Mouse (Mus musculus) hindbrain, embryonic 16.5 days (tissue): ENCODE measurements around the gene Ftsj3. TPM values are rescaled to one million over a fixed set of nuclear protein-coding genes. Genes with fewer than 3 reads are reported as not detected.

ENCODE experiments used
- ATAC-seq: fragments of 200-750 bp; cut with Nextera tagmentation; 2 replicates; pipeline ENCODE4 v1.8.0; 2017; ENCODE audit warnings: moderate TSS enrichment, moderate library complexity
- H3K27ac ChIP-seq: fragments of 300-500 bp; sonication (generic); 2 replicates; pipeline ENCODE4 v1.5.1; 2014; ENCODE audit warnings: low read depth, mild to moderate bottlenecking, control low read depth, low read length, moderate library complexity
- H3K27me3 ChIP-seq: fragments of 300-500 bp; sonication (generic); replicated peaks from 2 replicates; pipeline ENCODE4 v1.6.1; 2014; ENCODE audit warnings: low read length; ENCODE audit not compliant: control insufficient read depth, insufficient read depth
- H3K36me3 ChIP-seq: fragments of 300-500 bp; sonication (generic); 2 replicates; pipeline ENCODE4 v1.6.1; 2014; ENCODE audit warnings: mild to moderate bottlenecking, low read length, moderate library complexity, mixed read lengths; ENCODE audit not compliant: control insufficient read depth, insufficient read depth
- H3K4me1 ChIP-seq: fragments of 300-500 bp; sonication (generic); 2 replicates; pipeline ENCODE4 v1.6.1; 2014; ENCODE audit warnings: low read depth, low read length; ENCODE audit not compliant: control insufficient read depth, insufficient read depth
- H3K4me2 ChIP-seq: fragments of 300-500 bp; sonication (generic); 2 replicates; pipeline ENCODE4 v1.6.1; 2014; ENCODE audit warnings: mild to moderate bottlenecking, low read length, control low read depth, moderate library complexity
- H3K4me3 ChIP-seq: fragments of 300-500 bp; sonication (generic); 2 replicates; pipeline ENCODE4 v1.5.1; 2014; ENCODE audit warnings: mild to moderate bottlenecking, low read length, control low read depth, moderate library complexity
- H3K9ac ChIP-seq: fragments of 300-500 bp; sonication (generic); 2 replicates; pipeline ENCODE4 v1.6.1; 2014; ENCODE audit warnings: low read depth, mild to moderate bottlenecking, control low read depth, low read length, moderate library complexity
- H3K9me3 ChIP-seq: fragments of 300-500 bp; sonication (generic); 2 replicates; pipeline ENCODE4 v1.6.1; 2014; ENCODE audit warnings: mild to moderate bottlenecking, low read length, moderate library complexity; ENCODE audit not compliant: control insufficient read depth
- WGBS: fragments of 180-500 bp; shearing (Covaris S2); extraction: QIAGEN DNeasy Blood & Tissue Kit; methylation state at CpG from one replicate; pipeline ENCODE4 v1.1.7; 2014; 5-methylcytosine and 5-hydroxymethylcytosine counted together
- polyA plus RNA-seq: library from polyadenylated mRNA; unstranded; fragments of >200 nt; fragmentation: Nextera tagmentation; extraction: Ambion mirVana; gene quantifications from 2 replicates; pipeline ENCODE4 v1.2.1, GENCODE M21; 2015

Ftsj3 gene
- polyA plus RNA-seq, 1 experiment from 2014 or later = 31.6 TPM

DNA sequence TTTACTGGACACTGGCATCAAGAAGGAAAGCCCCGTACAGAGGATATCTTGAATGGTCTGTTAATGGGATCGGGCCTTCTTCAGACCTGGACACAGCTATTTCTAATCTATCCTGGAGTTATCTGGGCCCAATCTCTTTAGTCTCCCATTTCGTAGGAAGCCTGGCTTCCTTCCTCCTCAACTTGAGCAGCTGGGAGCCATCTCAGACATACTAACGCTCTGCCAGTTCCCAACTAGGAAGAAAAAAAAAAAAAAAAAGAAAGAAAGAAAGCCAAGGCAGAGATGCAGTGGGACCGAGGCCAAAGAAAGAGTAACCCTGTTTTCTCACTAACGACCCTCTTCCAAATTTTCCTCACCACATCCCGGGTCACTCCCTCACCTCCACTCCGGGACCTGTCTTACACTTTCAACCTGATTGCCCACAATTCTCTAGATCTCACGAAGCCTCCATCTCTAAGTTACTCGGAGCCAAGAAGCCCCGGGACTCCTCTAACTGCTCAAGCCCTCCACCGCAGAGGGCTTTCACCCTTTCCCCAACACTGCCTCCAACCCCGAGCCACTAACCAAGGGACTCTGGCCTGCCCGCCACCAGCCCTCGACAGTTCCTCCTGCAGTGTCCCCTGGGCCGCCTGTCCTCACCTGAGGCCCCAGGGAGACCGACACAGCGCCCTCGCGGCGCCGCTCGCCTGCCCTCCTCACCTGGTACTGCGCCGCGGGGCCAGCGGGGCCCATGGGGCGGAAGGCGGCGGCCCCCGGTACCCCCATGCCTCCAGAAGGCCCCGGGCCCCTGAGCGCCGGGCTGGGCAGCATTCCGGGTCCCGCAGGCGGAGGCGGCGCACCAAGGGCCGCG is 16.1 kb upstream of the Ftsj3 start:
- 2% methylated on average over 37 of the region's 41 CpGs for WGBS
- peaks cover 28% of the 10 kb centered on the region for H3K4me1 ChIP-seq

GRCm38 (mm10) chr11:106271131-106271793 is 15.4 kb upstream of the Ftsj3 start:
- Histone ChIP-seq H3K27ac (peak overlapping the region; percentile 41; the same call in 1 of the 2 replicates), H3K27me3 (no peaks in the 10 kb centered on the region), H3K4me3 (peak overlapping the region; percentile 95), H3K9me3 (no peaks in the 10 kb centered on the region), H3K4me1 (peaks cover 25% of the 10 kb centered on the region), H3K4me2 (peak overlapping the region; percentile 85), H3K9ac (peak overlapping the region; percentile 95), H3K36me3 (peaks cover 5% of the 10 kb centered on the region)
- no peak for ATAC-seq
- 43% methylated on average over 5 of the region's 5 CpGs for WGBS

More for the DNA sequence above, 16.1 kb upstream of the Ftsj3 start:
- Histone ChIP-seq H3K4me2 (peak overlapping the region; percentile 85), H3K9me3 (no peaks in the 10 kb centered on the region), H3K4me3 (peak overlapping the region; percentile 95), H3K36me3 (no peaks in the 10 kb centered on the region; the same call in 1 of the 2 replicates), H3K27me3 (no peaks in the 10 kb centered on the region), H3K27ac (peak overlapping the region; percentile 88), H3K9ac (peak overlapping the region; percentile 95)
- peak; percentile 29 for ATAC-seq

DNA sequence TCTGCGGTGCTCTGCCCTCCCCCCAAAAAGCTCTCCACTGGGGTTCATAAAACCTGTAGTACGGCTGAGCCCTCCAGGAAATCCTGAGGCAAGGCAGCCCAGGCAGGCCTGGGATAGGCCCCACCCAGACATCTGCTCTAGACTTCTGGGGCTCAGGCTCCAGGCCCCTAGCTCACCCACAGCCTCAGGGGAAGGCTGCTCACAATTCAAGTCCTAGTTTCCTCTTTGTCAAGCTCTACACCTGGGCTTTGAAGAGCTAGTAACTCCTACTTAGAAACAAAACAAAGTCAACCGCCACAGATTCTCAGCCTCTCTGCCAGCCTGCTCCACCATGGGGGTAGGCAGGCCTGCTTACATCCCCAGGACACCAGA is 13.2 kb upstream of the Ftsj3 start:
- 33% methylated on average over 3 of the region's 3 CpGs for WGBS
- peak overlapping the region; percentile 76 for H3K27ac ChIP-seq
- H3K27me3 ChIP-seq = no peaks in the 10 kb centered on the region
- no peaks in the 10 kb centered on the region for H3K9me3 ChIP-seq
- peaks cover 27% of the 10 kb centered on the region for H3K36me3 ChIP-seq
- peak overlapping the region; percentile 41 for H3K9ac ChIP-seq
- ATAC-seq = no peak
- peak overlapping the region; percentile 31; the same call in 1 of the 2 replicates for H3K4me2 ChIP-seq
- H3K4me1 ChIP-seq = peaks cover 23% of the 10 kb centered on the region
- H3K4me3 ChIP-seq = no peak overlapping the region

DNA sequence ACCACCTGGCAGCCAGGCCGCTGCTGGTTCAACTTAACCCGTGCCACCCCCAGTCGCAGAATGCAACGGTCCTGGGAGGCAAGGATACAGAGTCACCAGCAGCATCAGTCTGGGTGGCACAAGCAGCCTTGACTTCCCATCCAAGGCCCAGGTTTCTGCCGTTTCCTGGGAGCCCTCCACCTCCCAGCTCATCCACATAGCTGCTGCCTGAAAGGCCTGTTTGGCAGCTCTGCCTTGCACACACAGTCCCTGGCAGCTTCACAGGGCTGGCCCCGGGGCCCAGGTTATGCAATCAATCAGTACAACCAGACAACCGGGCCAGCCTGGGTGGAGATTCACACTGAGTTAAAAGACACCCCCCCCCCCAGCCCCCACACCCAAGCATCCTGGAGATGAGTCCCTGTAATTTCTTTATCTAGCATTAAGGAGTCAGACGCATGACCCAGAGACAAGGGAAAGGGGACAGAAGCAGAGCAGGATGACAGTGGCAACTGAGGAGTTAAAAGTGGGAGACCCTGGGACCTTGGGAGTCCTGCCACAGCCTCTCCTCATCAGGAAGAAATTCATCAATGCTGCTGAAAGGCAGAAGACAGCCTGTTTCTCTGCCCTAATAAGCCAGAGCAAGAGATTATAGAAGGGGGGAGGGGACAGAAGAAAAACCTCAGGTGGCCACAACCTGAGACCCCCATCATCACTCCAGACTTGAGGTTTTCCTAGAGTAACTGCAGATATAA is 12.6 kb upstream of the Ftsj3 start:
- Histone ChIP-seq H3K9me3 (no peaks in the 10 kb centered on the region), H3K36me3 (peaks cover 32% of the 10 kb centered on the region), H3K4me2 (peak overlapping the region; percentile 31; the same call in 1 of the 2 replicates), H3K27ac (peak overlapping the region; percentile 76), H3K4me3 (no peak overlapping the region), H3K27me3 (no peaks in the 10 kb centered on the region), H3K9ac (peak overlapping the region; percentile 41), H3K4me1 (peaks cover 23% of the 10 kb centered on the region)
- 36% methylated on average over 8 of the region's 8 CpGs for WGBS
- ATAC-seq = no peak

- Histone ChIP-seq H3K36me3 (peaks cover 38% of the 10 kb centered on the region), H3K9me3 (no peaks in the 10 kb centered on the region), H3K4me1 (peaks cover 23% of the 10 kb centered on the region), H3K27me3 (no peaks in the 10 kb centered on the region), H3K4me2 (no peak overlapping the region; the same call in 1 of the 2 replicates), H3K27ac (peak overlapping the region; percentile 76), H3K9ac (no peak overlapping the region), H3K4me3 (no peak overlapping the region)
- 58% methylated on average over 5 of the region's 5 CpGs for WGBS
- no peak for ATAC-seq
Measured at GRCm38 (mm10) chr11:106267871-106268270, 12.0 kb upstream of the Ftsj3 start.

DNA sequence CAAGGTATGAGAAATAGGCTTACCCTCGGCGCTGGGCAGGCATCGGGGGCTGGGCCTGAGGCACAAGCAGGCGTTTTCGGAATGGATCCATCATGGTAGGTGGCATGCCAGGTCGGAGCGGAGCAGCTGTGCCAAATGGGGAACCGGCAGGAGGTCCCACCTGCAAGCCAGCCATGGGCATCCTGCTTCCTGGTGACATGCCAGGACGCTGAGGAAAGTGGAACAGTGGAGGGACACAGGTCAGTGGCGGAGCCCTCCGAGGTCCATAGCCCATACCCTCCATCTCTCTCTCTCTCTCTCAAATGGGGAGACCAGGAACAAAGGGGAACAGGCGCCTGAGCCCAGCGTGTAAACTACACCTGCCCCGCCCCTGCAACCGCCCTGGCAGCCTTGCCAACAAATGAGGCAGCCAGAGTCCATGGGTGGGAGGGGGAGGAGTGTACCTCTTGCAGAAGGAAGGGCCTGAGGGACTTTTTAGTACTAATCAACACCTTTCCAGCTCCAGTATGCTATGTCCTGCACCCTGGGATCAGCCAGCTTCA is 11.5 kb upstream of the Ftsj3 start:
- H3K27ac ChIP-seq = peak overlapping the region; percentile 35; the same call in 1 of the 2 replicates

GRCm38 (mm10) chr11:106266431-106266830 is 10.6 kb upstream of the Ftsj3 start:
- no peak for ATAC-seq
- 92% methylated on average over 10 of the region's 10 CpGs for whole genome bisulfite sequencing
- Histone ChIP-seq H3K9ac (no peak overlapping the region), H3K4me2 (no peak overlapping the region), H3K36me3 (peaks cover 47% of the 10 kb centered on the region), H3K27ac (no peak overlapping the region), H3K27me3 (no peaks in the 10 kb centered on the region), H3K4me1 (peaks cover 20% of the 10 kb centered on the region), H3K9me3 (no peaks in the 10 kb centered on the region), H3K4me3 (no peak overlapping the region)

More for the DNA sequence above, 11.5 kb upstream of the Ftsj3 start:
- peaks cover 23% of the 10 kb centered on the region for H3K4me1 ChIP-seq
- 0 out of 2 replicates have a peak overlapping the region, but pooled peaks have one; percentile 2 for H3K4me3 ChIP-seq
- peak overlapping the region; percentile 17 for H3K4me2 ChIP-seq
- H3K9ac ChIP-seq = no peak overlapping the region
- peaks cover 43% of the 10 kb centered on the region for H3K36me3 ChIP-seq
- no peaks in the 10 kb centered on the region for H3K9me3 ChIP-seq
- no peak for ATAC-seq
- no peaks in the 10 kb centered on the region for H3K27me3 ChIP-seq
- WGBS = 61% methylated on average over 15 of the region's 15 CpGs

DNA sequence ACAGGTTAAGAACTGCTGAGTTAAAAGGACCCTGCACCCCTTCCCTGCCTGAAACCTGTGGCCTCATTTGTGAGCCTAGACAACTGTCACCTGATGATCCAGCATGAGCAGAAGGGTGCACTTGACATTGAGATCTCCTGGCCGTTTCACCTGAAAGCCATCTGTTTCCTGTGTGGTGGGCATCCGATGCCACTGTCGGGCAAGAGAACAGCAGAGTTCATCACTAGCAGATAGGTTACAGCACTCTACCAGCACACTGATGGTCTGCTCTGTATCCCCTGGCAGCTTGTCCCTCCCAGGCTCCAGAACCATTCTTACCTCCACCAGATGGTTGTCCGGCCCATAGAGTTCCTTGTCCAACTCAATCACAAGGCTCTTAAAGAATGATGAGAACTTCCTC is 9.7 kb upstream of the Ftsj3 start:
- peaks cover 49% of the 10 kb centered on the region for H3K36me3 ChIP-seq
- 93% methylated on average over 4 of the region's 4 CpGs for WGBS
- no peaks in the 10 kb centered on the region for H3K27me3 ChIP-seq
- peaks cover 15% of the 10 kb centered on the region for H3K4me1 ChIP-seq
- no peak overlapping the region for H3K4me3 ChIP-seq
- H3K9me3 ChIP-seq = no peaks in the 10 kb centered on the region
- H3K4me2 ChIP-seq = no peak overlapping the region
- no peak for ATAC-seq
- H3K27ac ChIP-seq = no peak overlapping the region
- H3K9ac ChIP-seq = no peak overlapping the region
